In the genomic region with DNA sequence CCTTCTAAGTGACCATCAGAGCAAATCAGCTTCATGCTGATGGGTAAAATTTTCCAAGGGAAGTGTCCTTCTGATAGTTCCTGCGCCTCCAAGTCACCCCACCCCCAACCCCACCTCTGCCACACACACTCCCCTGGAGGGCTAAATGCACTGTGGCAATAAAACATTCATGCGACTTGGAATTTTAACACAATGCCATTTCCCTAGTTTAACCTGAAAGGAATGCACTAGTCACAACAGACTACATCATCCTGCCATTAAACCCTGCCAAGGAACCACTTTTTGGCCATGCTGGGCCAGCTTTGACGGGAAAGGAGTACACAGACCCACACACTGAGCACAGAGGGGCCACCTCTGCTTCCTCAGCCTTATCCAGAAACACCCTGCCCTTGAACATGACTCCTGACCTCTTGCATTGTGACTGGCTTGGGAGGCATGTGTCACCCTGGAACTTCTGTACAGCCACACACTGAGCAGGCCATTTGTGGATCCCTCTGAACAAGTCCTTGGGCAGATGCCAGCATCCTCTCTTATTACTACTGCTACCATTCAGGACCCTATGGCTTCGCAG, we compare ENCODE assay signal across 9 mouse cellular contexts.
DNase-seq lines count a peak whose midpoint lies in the region; ATAC-seq and TF ChIP-seq lines count a peak whose summit lies in the region.
"Had no signal": no experiment of that assay in that cellular context is flagged by ENCODE, and none has a peak within 500 bp of the region (broad histone marks: within the 10 kb centered on the region; RNA-seq: fewer than 3 reads in every experiment).

No protein-coding gene starts in this region.

- peak overlapping the region; percentile 63 for H3K27ac ChIP-seq in embryonic facial prominence, embryonic 10.5 days (replicated peaks)
- H3K27ac ChIP-seq in heart, embryonic 15.5 days: peak overlapping the region; percentile 28
- H3K27ac ChIP-seq in left cerebral cortex, adult 2 months: no peak overlapping the region
- H3K27ac ChIP-seq: liver, embryonic 13.5 days had no signal

- H3K4me3 ChIP-seq in embryonic facial prominence, embryonic 10.5 days: no peak overlapping the region
- H3K4me3 ChIP-seq in heart, embryonic 15.5 days: no peak overlapping the region
- H3K4me3 ChIP-seq in left cerebral cortex, adult 2 months: no peak overlapping the region
- H3K4me3 ChIP-seq: liver, embryonic 13.5 days had no signal

- H3K9ac ChIP-seq in heart, embryonic 15.5 days: no peak overlapping the region
- H3K9ac ChIP-seq: liver, embryonic 13.5 days had no signal

- ATAC-seq in heart, embryonic 15.5 days (replicated peaks; ENCODE audit: insufficient number of reproducible peaks, insufficient read depth, low FRiP score, low read depth): peak; percentile 78

- no peaks in the 10 kb centered on the region for H3K9me3 ChIP-seq in embryonic facial prominence, embryonic 10.5 days
- H3K9me3 ChIP-seq in heart, embryonic 15.5 days (replicated peaks): no peaks in the 10 kb centered on the region
- H3K9me3 ChIP-seq: liver, embryonic 13.5 days had no signal

- TF ChIP-seq CTCF in left cerebral cortex, adult 2 months (IDR thresholded peaks at IDR 0.05): no peak

- DNase-seq in ovary, adult 18-20 months (ENCODE audit: low spot score): peak; percentile 57
- no peak for DNase-seq in ovary, postnatal 10 days (ENCODE audit: low spot score)
- peak; percentile 28 for DNase-seq in embryonic facial prominence, embryonic 10.5 days (ENCODE audit: low spot score)
- DNase-seq in lung, postnatal 4 days: peak; percentile 16 to 29
- DNase-seq in left cerebral cortex, adult 2 months (ENCODE audit: extremely low spot score in 1 of 2, low spot score in 2 of 2): no peak
- DNase-seq in spleen, postnatal 4 days (ENCODE audit: low spot score in 2 of 2): no peak
- no peak for DNase-seq in thymus, postnatal 14 days
- DNase-seq: liver, embryonic 13.5 days had no signal

- H3K4me1 ChIP-seq in embryonic facial prominence, embryonic 10.5 days: peaks cover 43% of the 10 kb centered on the region
- H3K4me1 ChIP-seq in heart, embryonic 15.5 days (replicated peaks): peaks cover 10% of the 10 kb centered on the region
- H3K4me1 ChIP-seq: liver, embryonic 13.5 days had no signal

- intact Hi-C loops in left cerebral cortex, adult 2 months (cut with DNase I): no loop called here

- H3K36me3 ChIP-seq in embryonic facial prominence, embryonic 10.5 days (replicated peaks): no peaks in the 10 kb centered on the region
- H3K36me3 ChIP-seq in heart, embryonic 15.5 days: no peaks in the 10 kb centered on the region
- H3K36me3 ChIP-seq: liver, embryonic 13.5 days had no signal

- no peak overlapping the region for H3K4me2 ChIP-seq in heart, embryonic 15.5 days
- H3K4me2 ChIP-seq: liver, embryonic 13.5 days had no signal

- H3K27me3 ChIP-seq in embryonic facial prominence, embryonic 10.5 days (replicated peaks; ENCODE audit: low read depth, poor library complexity, severe bottlenecking): peaks cover 11% of the 10 kb centered on the region
- no peaks in the 10 kb centered on the region for H3K27me3 ChIP-seq in heart, embryonic 15.5 days
- H3K27me3 ChIP-seq: liver, embryonic 13.5 days had no signal

- 34% methylated on average over 4 of the region's 4 CpGs for WGBS in embryonic facial prominence, embryonic 10.5 days
- 32% methylated on average over 4 of the region's 4 CpGs for WGBS in heart, embryonic 15.5 days

Comparison
In these comparisons a context has a peak if more than half of its experiments do, and no peak if none do; other contexts are left out.
1. DNase-seq: peak in ovary, adult 18-20 months (single experiment), embryonic facial prominence, embryonic 10.5 days (single experiment) and lung, postnatal 4 days (2 of 2); none in ovary, postnatal 10 days (single experiment), left cerebral cortex, adult 2 months (0 of 2), spleen, postnatal 4 days (0 of 2) and thymus, postnatal 14 days (single experiment).